Mouse (Mus musculus): ENCODE results near the gene Myb. TPM values are rescaled to one million over a fixed set of nuclear protein-coding genes. Genes with fewer than 3 reads are reported as not detected.

Gene Myb
- total RNA-seq, 2 experiments from 2014 or later: 0.10 to 0.16 TPM

- no peak for DNase-seq
Observed at GRCm38 (mm10) chr10:21077151-21077719, 83.5 kb downstream of the Myb start.

GRCm38 (mm10) chr10:21076731-21077130 is 84.1 kb downstream of the Myb start:
- DNase-seq: no peak

GRCm38 (mm10) chr10:21076137-21076536 is 84.6 kb downstream of the Myb start:
- DNase-seq: no peak

Other genes starting within 250 kb of the Myb start
- gene Ahi1, start 208.4 kb downstream of the Myb start, total RNA-seq (2021): 10 to 100 TPM; 29.3 to 40.2 TPM
- gene Hbs1l, start 135.0 kb upstream of the Myb start, total RNA-seq (2021): 10 to 100 TPM; 69.8 to 75.3 TPM
- gene Aldh8a1, start 216.3 kb upstream of the Myb start, total RNA-seq (2021): not detected

Data from adrenal gland, postnatal 36 days (tissue).